Mouse (Mus musculus) midbrain, embryonic 11.5 days (tissue): ENCODE results near the gene Tmprss4. TPM values are rescaled to one million over a fixed set of nuclear protein-coding genes. Genes with fewer than 3 reads are reported as not detected.

ENCODE experiments used
- ATAC-seq: fragments of 200-750 bp; cut with Nextera tagmentation; 2 replicates; pipeline ENCODE4 v1.8.0; 2017; ENCODE audit warnings: moderate TSS enrichment, moderate library complexity; ENCODE audit not compliant: low FRiP score
- DNase-seq: peaks from one replicate; pipeline ENCODE4 v3.0.0; 2015; ENCODE audit warnings: low spot score; ENCODE audit errors: missing footprints
- H3K27ac ChIP-seq: fragments of 300-500 bp; sonication (generic); 2 replicates; pipeline ENCODE4 v1.5.1; 2014; ENCODE audit warnings: low read depth, low read length
- H3K27me3 ChIP-seq: fragments of 300-500 bp; sonication (generic); 2 replicates; pipeline ENCODE4 v1.6.1; 2014; ENCODE audit warnings: mild to moderate bottlenecking, low read length, moderate library complexity, mixed read lengths; ENCODE audit not compliant: control insufficient read depth, insufficient read depth
- H3K36me3 ChIP-seq: fragments of 300-500 bp; sonication (generic); 2 replicates; pipeline ENCODE4 v1.6.1; 2014; ENCODE audit warnings: mild to moderate bottlenecking, low read length, moderate library complexity, mixed read lengths; ENCODE audit not compliant: control insufficient read depth, insufficient read depth
- H3K4me1 ChIP-seq: fragments of 300-500 bp; sonication (generic); 2 replicates; pipeline ENCODE4 v1.6.1; 2014; ENCODE audit warnings: low read length; ENCODE audit not compliant: control insufficient read depth, insufficient read depth
- H3K4me2 ChIP-seq: fragments of 300-500 bp; sonication (generic); 2 replicates; pipeline ENCODE4 v1.6.1; 2014; ENCODE audit warnings: mild to moderate bottlenecking, moderate library complexity
- H3K4me3 ChIP-seq: fragments of 300-500 bp; sonication (generic); 2 replicates; pipeline ENCODE4 v1.5.1; 2014; ENCODE audit warnings: low read depth, low read length
- H3K9ac ChIP-seq: fragments of 300-500 bp; sonication (generic); 2 replicates; pipeline ENCODE4 v1.6.1; 2014; ENCODE audit warnings: low read length
- H3K9me3 ChIP-seq: fragments of 300-500 bp; sonication (generic); 2 replicates; pipeline ENCODE4 v1.6.1; 2016; ENCODE audit warnings: low read length; ENCODE audit not compliant: control insufficient read depth
- WGBS: fragments of 180-500 bp; shearing (Covaris S2); extraction: QIAGEN DNeasy Blood & Tissue Kit; methylation state at CpG from one replicate; pipeline ENCODE4 v1.1.7; 2014; 5-methylcytosine and 5-hydroxymethylcytosine counted together
- polyA plus RNA-seq: library from polyadenylated mRNA; unstranded; fragments of >200 nt; fragmentation: Nextera tagmentation; extraction: Ambion mirVana; gene quantifications from 2 replicates; pipeline ENCODE4 v1.2.1, GENCODE M21; 2014

The Tmprss4 gene
- polyA plus RNA-seq, result not detected in 2 replicates

DNA sequence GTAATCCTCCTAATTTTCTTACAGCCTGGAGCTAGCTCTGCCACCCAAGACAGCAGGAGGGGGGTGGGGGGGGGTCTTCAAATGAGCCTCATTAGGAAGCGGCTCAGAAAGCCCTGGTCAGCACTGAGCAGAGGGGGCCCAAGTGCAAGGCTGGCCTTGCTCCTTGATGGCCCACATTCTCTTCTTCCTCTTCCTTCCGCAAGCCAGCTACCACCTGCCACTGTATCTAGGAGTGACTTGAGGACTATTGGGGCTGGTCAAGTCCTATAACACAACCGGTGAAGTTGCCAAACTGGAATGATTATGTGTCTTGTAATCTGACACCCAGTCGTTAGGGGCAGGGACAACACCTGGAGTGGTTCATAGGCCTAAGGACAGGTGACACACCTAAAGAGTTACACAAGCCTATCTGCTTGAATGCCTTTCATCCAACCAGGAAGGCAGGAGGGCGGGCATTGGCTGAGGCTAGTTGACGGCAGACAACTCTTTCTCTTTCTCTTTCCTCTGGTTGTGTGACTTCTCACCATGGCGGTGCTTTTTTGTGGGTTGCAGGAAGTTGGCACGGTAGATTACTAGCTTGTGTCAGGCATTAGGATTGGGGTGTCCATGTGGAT lies at the start of gene Tmprss4:
Tmprss4 (minus strand) TSS at position 296 of the 614 bp plus-strand sequence.
- Histone ChIP-seq H3K9ac (no peak within 1 kb of the TSS), H3K27ac (no peak within 1 kb of the TSS), H3K4me3 (no peak within 1 kb of the TSS), H3K36me3 (no peaks in the 10 kb centered on the region), H3K27me3 (no peaks in the 10 kb centered on the region), H3K4me2 (no peak within 1 kb of the TSS), H3K9me3 (no peaks in the 10 kb centered on the region), H3K4me1 (no peaks in the 10 kb centered on the region)
- WGBS, result 79% methylated on average over 8 of the region's 8 CpGs
- DNase-seq (peak; percentile 54), ATAC-seq (no peak)

DNA sequence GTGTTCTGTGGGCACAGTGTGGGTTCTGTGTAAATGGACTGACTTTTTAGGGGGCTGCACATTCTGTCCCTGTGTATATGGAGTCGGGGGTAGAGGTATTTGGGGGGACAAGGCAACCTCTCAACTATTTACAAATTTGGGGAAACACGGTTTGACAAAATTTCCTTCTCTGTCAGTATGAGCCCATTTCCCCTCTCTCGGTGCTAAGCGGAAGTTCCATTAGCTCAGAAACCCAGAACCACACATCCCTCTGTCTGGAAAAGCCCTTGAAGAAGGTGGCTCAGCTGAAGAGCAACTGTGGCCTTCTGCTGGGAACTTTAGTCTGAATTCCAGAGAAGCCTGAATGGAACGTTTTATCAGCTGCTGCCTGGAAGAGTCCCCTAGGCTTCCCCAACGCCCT lies 48.5 kb upstream of the Tmprss4 start:
- Histone ChIP-seq H3K9ac (no peak overlapping the region), H3K4me3 (no peak overlapping the region), H3K4me1 (no peaks in the 10 kb centered on the region), H3K9me3 (no peaks in the 10 kb centered on the region), H3K36me3 (no peaks in the 10 kb centered on the region), H3K27me3 (no peaks in the 10 kb centered on the region), H3K4me2 (no peak overlapping the region), H3K27ac (no peak overlapping the region)
- 84% methylated on average over 6 of the region's 6 CpGs for whole genome bisulfite sequencing
- ATAC-seq (no peak), DNase-seq (no peak)

DNA sequence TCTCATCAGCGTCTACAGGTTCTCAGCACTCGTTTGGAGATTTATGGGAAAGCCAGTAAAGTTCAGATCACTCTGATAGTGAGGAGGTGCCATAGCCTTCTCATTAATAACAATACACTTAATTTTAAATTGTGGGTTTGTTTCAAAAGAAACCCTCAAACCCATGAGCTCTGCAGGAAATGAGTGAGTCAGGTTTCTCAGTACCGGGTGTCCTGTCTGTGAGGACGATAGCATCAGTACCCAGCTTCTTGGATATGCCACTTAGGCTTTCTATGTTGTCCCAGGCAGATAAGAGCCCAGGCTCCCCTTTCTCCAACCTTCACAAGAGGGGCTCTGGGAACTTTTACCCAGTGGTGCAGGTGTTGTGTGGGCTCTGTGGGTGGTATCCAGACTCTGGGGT lies 48.1 kb upstream of the Tmprss4 start:
- Histone ChIP-seq H3K4me2 (no peak overlapping the region), H3K27me3 (no peaks in the 10 kb centered on the region), H3K9ac (no peak overlapping the region), H3K36me3 (no peaks in the 10 kb centered on the region), H3K4me3 (no peak overlapping the region), H3K4me1 (no peaks in the 10 kb centered on the region), H3K27ac (no peak overlapping the region), H3K9me3 (no peaks in the 10 kb centered on the region)
- DNase-seq (no peak), ATAC-seq (no peak)
- WGBS, result 82% methylated on average over 4 of the region's 4 CpGs

DNA sequence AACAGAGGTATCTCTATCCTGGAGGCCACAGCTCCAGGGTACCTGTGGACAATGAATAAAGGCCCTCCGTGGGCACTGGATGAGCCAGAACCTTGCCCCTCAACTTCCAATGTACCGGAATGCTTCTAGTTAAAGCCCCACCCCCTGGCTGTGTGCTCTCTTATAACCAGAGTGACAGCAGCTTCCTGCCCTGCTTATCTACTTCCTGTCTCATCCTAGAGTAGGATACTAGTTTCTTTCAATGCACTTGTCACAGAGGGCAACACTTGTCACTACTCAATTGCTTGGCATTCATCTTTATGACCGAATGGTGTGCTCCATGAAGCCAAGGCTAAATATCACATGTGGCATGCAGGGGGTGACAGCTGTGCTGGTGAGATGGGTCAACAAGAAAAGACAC lies 47.4 kb upstream of the Tmprss4 start:
- no peak overlapping the region for H3K4me3 ChIP-seq
- DNase-seq (no peak), ATAC-seq (no peak)
- no peak overlapping the region for H3K4me2 ChIP-seq
- no peaks in the 10 kb centered on the region for H3K36me3 ChIP-seq
- H3K27ac ChIP-seq, result no peak overlapping the region
- no peaks in the 10 kb centered on the region for H3K27me3 ChIP-seq
- no peak overlapping the region for H3K9ac ChIP-seq
- no peaks in the 10 kb centered on the region for H3K9me3 ChIP-seq
- H3K4me1 ChIP-seq, result no peaks in the 10 kb centered on the region
- 90% methylated on average over 3 of the region's 3 CpGs for WGBS

DNA sequence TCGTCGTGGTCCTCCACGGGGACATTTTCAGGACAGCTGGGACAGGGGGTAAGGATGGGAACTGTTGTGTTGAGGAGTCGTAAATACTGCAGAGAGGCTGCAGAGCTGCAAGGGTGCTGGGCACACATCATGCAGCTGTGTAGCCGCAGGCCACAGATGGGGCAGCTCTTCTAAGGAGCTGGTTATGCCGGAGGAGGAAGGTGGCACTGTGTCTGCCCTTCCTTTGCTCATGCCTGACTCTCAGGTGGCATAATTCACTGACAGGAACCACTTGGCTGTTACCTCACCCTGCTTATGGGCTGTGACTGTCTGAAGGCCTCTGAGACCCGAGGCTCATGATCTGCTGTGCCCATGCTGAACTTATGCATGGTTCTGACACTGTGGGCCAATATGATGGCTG lies 46.4 kb upstream of the Tmprss4 start:
- Histone ChIP-seq H3K27me3 (no peaks in the 10 kb centered on the region), H3K9me3 (no peaks in the 10 kb centered on the region), H3K4me1 (no peaks in the 10 kb centered on the region), H3K4me2 (no peak overlapping the region), H3K4me3 (no peak overlapping the region), H3K9ac (no peak overlapping the region), H3K27ac (no peak overlapping the region), H3K36me3 (no peaks in the 10 kb centered on the region)
- DNase-seq (no peak), ATAC-seq (no peak)
- WGBS, result 89% methylated on average over 7 of the region's 7 CpGs

DNA sequence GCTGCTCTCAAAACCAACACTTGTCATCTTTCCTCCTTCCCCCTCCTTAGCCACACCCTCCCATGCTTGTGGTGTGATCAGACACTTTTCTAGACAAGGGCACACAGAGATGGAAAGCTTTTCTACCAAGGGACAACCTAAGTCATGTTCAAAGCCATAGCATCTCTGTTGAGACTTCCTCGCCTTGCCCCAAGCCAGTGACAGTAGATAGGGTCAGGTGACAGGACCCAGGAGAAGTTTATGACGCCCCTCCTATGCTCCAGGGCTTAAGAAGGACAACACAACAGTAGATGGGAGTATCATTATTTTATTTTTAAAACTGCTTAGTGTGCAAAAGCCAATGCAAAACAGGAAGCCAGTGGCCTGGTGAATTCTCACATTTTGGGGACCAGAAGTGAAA lies 43.6 kb upstream of the Tmprss4 start:
- H3K4me2 ChIP-seq, result no peak overlapping the region
- H3K27me3 ChIP-seq, result no peaks in the 10 kb centered on the region
- no peak overlapping the region for H3K4me3 ChIP-seq
- H3K9ac ChIP-seq, result no peak overlapping the region
- no peaks in the 10 kb centered on the region for H3K36me3 ChIP-seq
- H3K4me1 ChIP-seq, result no peaks in the 10 kb centered on the region
- DNase-seq, result peak; percentile 35
- no peak for ATAC-seq
- no peak overlapping the region for H3K27ac ChIP-seq
- H3K9me3 ChIP-seq, result no peaks in the 10 kb centered on the region
- WGBS, result 71% methylated on average over 2 of the region's 2 CpGs

DNA sequence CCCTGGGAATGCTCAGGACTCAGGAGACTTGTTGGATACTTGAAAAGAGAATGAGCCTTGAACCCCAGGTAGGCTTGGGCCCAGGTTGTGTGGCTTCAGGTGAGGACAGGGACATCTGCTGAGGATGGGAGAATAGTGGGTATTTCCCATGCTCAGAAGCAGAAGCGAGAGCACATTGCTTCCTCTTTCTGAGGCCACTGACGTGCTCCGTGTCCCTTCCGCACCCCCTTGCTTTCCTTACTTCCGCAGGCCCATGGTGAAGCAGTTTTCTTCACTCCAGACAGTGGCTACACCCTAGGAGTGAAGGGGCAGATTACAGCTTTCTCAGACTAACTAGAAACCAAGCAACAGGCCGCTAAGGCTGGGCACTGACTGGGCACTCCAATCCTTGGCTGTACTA lies 42.2 kb upstream of the Tmprss4 start:
- H3K27me3 ChIP-seq, result no peaks in the 10 kb centered on the region
- no peak overlapping the region for H3K4me2 ChIP-seq
- no peaks in the 10 kb centered on the region for H3K9me3 ChIP-seq
- no peak overlapping the region for H3K27ac ChIP-seq
- no peak overlapping the region for H3K9ac ChIP-seq
- 92% methylated on average over 6 of the region's 6 CpGs for WGBS
- peak; percentile 12 for DNase-seq
- H3K36me3 ChIP-seq, result no peaks in the 10 kb centered on the region
- no peak overlapping the region for H3K4me3 ChIP-seq
- ATAC-seq, result no peak
- H3K4me1 ChIP-seq, result no peaks in the 10 kb centered on the region

DNA sequence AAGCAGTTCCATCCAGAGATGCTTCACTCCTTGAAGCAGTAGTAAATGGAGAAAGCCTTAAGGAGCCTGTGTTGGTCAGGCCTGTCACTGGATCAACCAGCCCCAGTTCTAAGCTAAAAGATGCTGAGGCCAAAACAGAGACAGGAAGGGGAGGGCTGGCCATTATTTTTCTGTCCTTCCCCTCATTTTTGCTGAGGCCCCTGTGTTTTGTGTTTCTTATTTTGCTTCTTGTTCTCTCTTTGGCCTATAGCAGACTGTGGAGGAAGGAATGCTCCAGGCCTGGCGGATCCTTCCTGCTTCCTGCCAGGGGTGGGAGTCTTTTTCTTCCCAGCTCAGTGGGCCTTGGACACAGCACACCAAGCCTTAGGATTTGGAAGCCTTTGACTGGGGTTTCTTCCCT lies 41.5 kb upstream of the Tmprss4 start:
- no peaks in the 10 kb centered on the region for H3K27me3 ChIP-seq
- no peak overlapping the region for H3K4me2 ChIP-seq
- no peaks in the 10 kb centered on the region for H3K4me1 ChIP-seq
- H3K27ac ChIP-seq, result no peak overlapping the region
- no peak for ATAC-seq
- H3K4me3 ChIP-seq, result no peak overlapping the region
- DNase-seq, result no peak
- no peak overlapping the region for H3K9ac ChIP-seq
- no peaks in the 10 kb centered on the region for H3K9me3 ChIP-seq
- WGBS, result 63% methylated on average over 1 of the region's 1 CpGs
- H3K36me3 ChIP-seq, result no peaks in the 10 kb centered on the region

DNA sequence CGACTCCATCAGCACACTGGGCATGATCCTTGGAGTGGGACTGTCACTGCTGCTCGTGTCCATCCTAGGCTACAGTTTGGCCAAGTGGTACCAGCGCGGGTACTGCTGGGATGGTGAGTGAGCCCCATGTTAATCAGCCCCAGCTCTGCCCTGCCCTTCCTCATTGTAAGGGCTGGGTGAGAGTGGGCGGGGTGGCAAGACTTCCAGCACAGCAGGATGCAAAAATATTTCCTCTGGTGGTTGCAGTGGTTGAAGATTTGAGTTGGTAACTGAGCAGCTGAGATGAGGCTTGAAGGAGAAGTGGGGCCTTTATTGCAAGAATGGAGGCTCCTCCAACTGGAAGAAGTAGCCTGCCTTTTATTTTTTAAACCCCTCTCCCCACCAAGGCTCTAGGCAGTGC lies 37.5 kb upstream of the Tmprss4 start:
- no peak overlapping the region for H3K4me2 ChIP-seq
- ATAC-seq, result no peak
- no peak overlapping the region for H3K4me3 ChIP-seq
- no peaks in the 10 kb centered on the region for H3K9me3 ChIP-seq
- no peaks in the 10 kb centered on the region for H3K36me3 ChIP-seq
- no peak for DNase-seq
- H3K9ac ChIP-seq, result no peak overlapping the region
- no peak overlapping the region for H3K27ac ChIP-seq
- 82% methylated on average over 5 of the region's 5 CpGs for WGBS
- H3K4me1 ChIP-seq, result no peaks in the 10 kb centered on the region
- H3K27me3 ChIP-seq, result no peaks in the 10 kb centered on the region
